Mouse (Mus musculus): ENCODE results near the gene Klhdc7a. TPM values are rescaled to one million over a fixed set of nuclear protein-coding genes. Genes with fewer than 3 reads are reported as not detected.
"Not testable (repeated sequence)": the region's sequence is repeated elsewhere in the genome, so short reads cannot be mapped to it uniquely, and the experiment has no call there.

The Klhdc7a gene
- total RNA-seq (2021), result 1 to 10 TPM; 8.1 to 9.8 TPM

DNA sequence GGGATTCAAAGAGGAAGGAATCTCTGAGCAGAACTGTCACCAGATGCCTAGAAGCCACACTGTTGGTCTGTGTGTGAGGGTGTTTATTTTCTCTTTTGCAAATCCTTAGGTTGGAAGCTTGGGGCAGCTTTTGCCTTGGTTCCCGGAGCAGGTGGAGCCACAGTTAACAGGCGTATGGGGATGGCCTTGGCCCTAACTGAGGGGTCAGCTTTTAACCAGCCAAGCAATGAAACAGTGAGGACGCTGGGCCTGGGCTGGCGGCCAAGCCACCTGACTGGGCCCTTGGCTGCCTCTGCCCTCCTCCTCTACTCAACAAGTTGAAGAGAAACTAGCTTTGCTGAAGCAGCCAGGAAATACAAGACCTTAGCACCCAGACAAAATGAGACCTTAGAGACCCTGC lies at the start of gene Klhdc7a:
Klhdc7a (minus strand) TSS at position 105 of the 400 bp plus-strand sequence.
- DNase-seq (ENCODE audit: extremely low spot score in 1 of 2, low spot score in 1 of 2), result peak in 1 of 2 experiments; percentile 48

GRCm38 (mm10) chr4:140015916-140016315 lies 48.1 kb upstream of the Klhdc7a start:
- no peak for DNase-seq (ENCODE audit: extremely low spot score in 1 of 2, low spot score in 1 of 2)

DNA sequence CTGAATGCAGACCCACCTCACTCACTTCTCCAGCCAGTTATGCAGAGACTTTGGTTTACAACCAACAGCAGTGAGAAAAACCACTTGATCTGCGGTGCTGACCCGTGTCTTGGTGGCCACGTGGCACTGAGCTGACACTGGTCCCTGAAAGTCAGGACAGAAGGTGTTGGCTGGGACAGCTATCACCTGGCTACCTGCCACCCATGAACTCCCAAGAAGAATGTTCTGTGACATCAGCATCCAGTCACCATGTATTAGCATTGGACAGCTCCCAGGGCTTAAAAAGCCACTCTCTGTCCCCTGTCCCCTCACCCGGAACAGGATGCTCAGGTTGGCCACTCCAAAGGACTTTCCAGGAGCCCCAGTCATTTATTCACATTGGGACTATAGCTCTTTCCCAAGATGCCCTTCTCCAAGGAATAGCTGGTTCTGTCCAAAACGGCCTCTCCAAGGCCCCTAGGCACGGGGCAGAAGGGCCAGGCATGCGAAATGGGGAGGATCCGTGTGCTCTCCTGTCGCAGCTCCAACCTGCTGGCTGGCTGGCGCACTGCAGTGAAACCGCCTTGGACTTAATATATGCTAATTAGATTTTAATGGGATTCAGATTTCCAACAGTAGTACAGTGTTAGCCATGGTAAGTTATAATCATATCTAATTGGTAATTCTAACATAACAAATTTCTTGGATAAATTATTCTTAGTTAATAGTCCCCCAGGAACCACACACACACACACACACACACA lies 43.1 kb upstream of the Klhdc7a start:
- DNase-seq (ENCODE audit: extremely low spot score in 1 of 2, low spot score in 1 of 2), result no peak

- no peak for DNase-seq (ENCODE audit: extremely low spot score in 1 of 2, low spot score in 1 of 2)
Measured at GRCm38 (mm10) chr4:140004932-140005331, 37.1 kb upstream of the Klhdc7a start.

GRCm38 (mm10) chr4:140004170-140004569 lies 36.3 kb upstream of the Klhdc7a start:
- DNase-seq (ENCODE audit: extremely low spot score in 1 of 2, low spot score in 1 of 2), result no peak

DNA sequence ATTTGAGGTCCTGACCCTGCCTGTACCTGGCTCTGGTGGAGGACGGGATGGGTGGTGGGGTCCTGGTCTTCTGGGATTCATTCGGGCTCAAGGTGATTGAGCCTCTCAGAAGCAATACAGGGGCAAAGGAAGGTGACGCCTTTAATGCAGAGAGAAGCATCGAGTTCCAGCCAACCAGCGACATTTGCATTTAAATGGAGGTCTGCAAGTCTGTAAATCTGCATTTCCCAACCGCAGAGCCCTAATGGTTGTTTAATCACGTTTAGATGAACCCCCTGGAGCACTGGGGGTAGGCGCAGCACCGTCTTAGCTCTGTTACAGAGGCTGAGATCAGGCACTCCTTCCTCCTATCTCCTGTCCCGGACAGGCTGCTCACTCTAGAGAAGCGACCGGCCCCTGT lies 34.2 kb upstream of the Klhdc7a start:
- DNase-seq (ENCODE audit: extremely low spot score in 1 of 2, low spot score in 1 of 2), result no peak

GRCm38 (mm10) chr4:140000911-140001310 lies 33.1 kb upstream of the Klhdc7a start:
- no peak for DNase-seq (ENCODE audit: extremely low spot score in 1 of 2, low spot score in 1 of 2)

DNA sequence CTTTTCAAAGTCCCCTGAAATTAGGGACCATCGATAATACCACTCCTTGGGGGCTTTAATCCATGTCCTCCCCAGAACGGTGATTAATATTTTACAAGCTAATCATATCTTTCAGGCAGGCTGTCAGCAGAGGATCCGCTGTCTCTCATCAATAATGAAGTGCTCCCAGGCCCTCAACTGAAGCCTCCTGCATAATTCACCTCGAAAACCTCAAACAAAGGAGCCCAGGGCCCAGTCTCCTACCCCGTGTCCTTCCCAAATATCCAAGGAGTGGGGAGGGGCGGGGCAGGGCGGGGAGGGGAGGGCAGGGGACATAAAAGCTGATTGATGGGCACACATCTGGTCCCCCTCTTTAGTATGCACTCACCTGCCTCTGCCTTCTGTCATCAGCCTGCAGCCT lies 31.2 kb upstream of the Klhdc7a start:
- no peak for DNase-seq (ENCODE audit: extremely low spot score in 1 of 2, low spot score in 1 of 2)

GRCm38 (mm10) chr4:139995659-139996058 lies 27.8 kb upstream of the Klhdc7a start:
- no peak for DNase-seq (ENCODE audit: extremely low spot score in 1 of 2, low spot score in 1 of 2)

GRCm38 (mm10) chr4:139993111-139993755 lies 25.4 kb upstream of the Klhdc7a start:
- no peak for DNase-seq (ENCODE audit: extremely low spot score in 1 of 2, low spot score in 1 of 2)

DNA sequence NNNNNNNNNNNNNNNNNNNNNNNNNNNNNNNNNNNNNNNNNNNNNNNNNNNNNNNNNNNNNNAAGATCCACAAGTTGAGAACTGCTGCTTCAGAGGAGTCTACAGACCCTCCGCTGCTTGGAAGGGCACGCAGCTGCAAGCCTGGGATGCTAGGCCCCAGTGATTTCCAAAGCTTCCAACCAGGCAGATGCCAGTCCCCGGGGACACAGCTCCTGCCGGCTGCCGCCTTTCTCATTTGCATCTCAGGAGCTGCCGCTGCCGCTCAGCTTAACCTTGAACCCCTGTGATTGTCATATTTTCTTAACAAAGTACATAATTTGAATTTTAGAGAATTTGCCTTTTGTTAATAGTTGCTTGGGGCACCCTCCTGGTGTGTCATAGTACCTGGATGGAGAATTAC lies 19.1 kb upstream of the Klhdc7a start:
- no peak for DNase-seq (ENCODE audit: extremely low spot score in 1 of 2, low spot score in 1 of 2)

DNA sequence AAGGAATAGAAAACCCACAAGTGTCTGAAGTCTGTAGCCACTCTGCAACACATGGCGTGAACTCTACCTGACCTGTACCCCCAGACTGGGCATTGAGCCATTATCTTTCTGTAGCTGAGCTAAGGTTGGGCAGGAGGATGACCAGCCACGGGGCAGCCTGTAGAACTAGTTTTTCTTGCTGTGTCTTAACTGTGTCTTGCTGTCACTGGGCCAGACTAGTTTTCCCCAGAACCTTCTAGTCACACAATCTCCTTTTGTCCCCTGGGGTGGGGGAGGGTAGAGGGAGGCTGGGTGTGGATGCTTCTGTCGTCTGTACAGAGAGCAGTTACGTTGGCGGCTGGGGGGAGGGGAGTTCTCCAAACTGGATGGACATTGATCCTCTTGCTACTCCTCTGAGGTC lies 10.9 kb upstream of the Klhdc7a start:
- no peak for DNase-seq (ENCODE audit: extremely low spot score in 1 of 2, low spot score in 1 of 2)

- no peak for DNase-seq (ENCODE audit: extremely low spot score in 1 of 2, low spot score in 1 of 2)
Measured at GRCm38 (mm10) chr4:139977308-139977781, 9.5 kb upstream of the Klhdc7a start.

DNA sequence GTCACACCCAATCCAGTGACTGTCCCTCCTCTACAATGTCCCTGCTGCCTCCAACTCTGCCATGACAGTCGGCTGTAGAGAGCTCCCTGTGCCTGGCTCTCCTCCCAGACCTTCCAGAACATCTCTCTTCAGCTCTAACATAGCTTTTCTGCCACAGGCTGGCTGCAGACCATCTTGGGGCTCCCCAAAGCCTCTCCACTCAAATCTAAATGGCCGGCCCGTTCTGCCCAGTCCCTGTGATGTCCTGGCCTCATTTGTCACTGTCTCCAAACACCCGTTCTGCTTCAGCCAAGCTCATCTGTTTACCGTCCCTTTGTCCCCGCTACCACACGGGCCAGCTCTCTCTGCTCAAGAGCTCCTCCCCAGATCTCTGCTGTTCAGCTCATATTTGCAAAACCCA lies 6.7 kb upstream of the Klhdc7a start:
- no peak for DNase-seq (ENCODE audit: extremely low spot score in 1 of 2, low spot score in 1 of 2)

- DNase-seq (ENCODE audit: extremely low spot score in 1 of 2, low spot score in 1 of 2), result no peak
Measured at GRCm38 (mm10) chr4:139967475-139967891, 343 bp downstream of the Klhdc7a start.

- no peak for DNase-seq (ENCODE audit: extremely low spot score in 1 of 2, low spot score in 1 of 2)
Measured at GRCm38 (mm10) chr4:139966981-139967380, 845 bp downstream of the Klhdc7a start.

DNA sequence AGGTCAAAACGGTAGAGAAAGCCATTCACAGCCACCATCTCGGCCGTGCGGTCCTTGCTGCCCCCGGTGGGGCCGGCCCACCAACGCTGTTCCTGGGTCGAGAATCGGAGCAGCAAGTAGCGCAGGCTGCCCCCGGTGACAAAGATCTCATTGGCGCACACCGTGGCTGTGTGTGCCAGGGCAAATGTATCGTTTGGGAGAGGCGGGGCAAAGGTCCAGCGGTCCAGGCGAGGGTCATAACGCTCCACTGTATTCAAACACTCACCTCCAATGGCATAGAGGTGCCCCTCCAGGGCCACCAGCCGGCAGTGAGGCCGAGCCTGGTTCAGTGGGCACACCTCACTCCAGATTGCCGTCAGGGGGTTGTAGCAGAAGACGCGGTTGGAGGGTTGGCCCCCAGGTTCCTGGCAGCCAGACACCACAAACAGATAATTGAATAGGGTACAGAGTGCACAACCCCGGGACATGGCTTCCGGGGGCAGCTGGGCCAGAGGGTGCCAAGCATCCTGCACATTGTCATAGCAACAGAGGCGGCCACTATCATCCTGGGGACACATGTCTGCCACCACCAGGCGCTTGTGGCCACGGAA lies 2.1 kb downstream of the Klhdc7a start:
- DNase-seq (ENCODE audit: extremely low spot score in 1 of 2, low spot score in 1 of 2), result no peak

GRCm38 (mm10) chr4:139964406-139964805 lies 3.4 kb downstream of the Klhdc7a start:
- no peak for DNase-seq (ENCODE audit: extremely low spot score in 1 of 2, low spot score in 1 of 2)

GRCm38 (mm10) chr4:139963911-139964310 lies 3.9 kb downstream of the Klhdc7a start:
- DNase-seq (ENCODE audit: extremely low spot score in 1 of 2, low spot score in 1 of 2), result no peak

GRCm38 (mm10) chr4:139963059-139963458 lies 4.8 kb downstream of the Klhdc7a start:
- no peak for DNase-seq (ENCODE audit: extremely low spot score in 1 of 2, low spot score in 1 of 2)

DNA sequence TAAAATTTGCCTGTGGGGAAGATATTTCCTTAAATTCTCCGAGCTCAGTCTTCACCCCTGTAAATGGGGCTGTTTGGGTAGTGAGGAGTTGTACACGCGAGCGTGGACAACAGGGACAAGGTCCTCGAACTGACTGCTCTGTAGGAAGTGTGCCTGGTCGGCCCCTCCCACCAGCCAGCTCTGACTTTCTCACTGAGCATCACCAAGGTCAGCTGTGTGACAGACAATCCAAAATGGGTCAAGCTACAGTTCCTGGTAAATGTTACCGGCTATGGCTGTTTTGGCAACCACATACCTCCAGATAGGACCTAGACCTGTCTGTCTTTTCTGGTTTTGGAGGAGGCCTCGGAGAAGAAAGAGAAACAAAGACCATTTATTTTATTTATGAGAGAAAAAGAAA lies 6.0 kb downstream of the Klhdc7a start:
- DNase-seq (ENCODE audit: extremely low spot score in 1 of 2, low spot score in 1 of 2), result no peak

DNA sequence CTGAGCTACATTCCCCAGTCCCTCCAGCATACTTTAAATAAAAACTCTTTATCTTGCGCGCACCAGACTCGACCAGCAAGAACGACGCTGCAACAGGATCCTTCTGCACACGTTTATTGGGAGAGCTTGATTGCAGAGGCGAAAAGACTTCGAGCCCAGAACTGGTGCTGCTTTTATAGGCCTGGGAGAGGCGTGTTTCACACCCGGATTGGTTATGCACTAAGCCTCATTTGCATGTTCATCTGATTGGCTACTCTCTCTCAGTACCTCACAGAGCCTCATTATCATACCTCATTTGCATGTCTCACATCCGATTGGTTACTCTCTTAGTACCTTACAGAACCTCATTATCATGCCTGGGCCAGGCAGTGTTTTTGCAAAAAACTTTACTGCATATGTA lies 6.5 kb downstream of the Klhdc7a start:
- not testable (repeated sequence) for DNase-seq (ENCODE audit: extremely low spot score in 1 of 2, low spot score in 1 of 2)
